Mouse (Mus musculus) forebrain, embryonic 13.5 days (tissue): ENCODE data around the gene C530025M09Rik. TPM values are rescaled to one million over a fixed set of nuclear protein-coding genes. Genes with fewer than 3 reads are reported as not detected.

Source experiments
- ATAC-seq: fragments of 200-750 bp; cut with Nextera tagmentation; 2 replicates; pipeline ENCODE4 v1.8.0; 2017
- H3K27ac ChIP-seq: fragments of 300-500 bp; sonication (generic); 2 replicates; pipeline ENCODE4 v1.5.1; 2015; ENCODE audit warnings: inconsistent platforms, mild to moderate bottlenecking, moderate library complexity
- H3K27me3 ChIP-seq: fragments of 300-500 bp; sonication (generic); 2 replicates; pipeline ENCODE4 v1.6.1; 2015; ENCODE audit warnings: mild to moderate bottlenecking, inconsistent platforms
- H3K36me3 ChIP-seq: fragments of 300-500 bp; sonication (generic); 2 replicates; pipeline ENCODE4 v1.6.1; 2015; ENCODE audit warnings: mild to moderate bottlenecking, inconsistent platforms; ENCODE audit not compliant: poor library complexity, severe bottlenecking
- H3K4me1 ChIP-seq: fragments of 300-500 bp; sonication (generic); 2 replicates; pipeline ENCODE4 v1.6.1; 2015; ENCODE audit warnings: inconsistent platforms
- H3K4me2 ChIP-seq: fragments of 300-500 bp; sonication (generic); 2 replicates; pipeline ENCODE4 v1.6.1; 2015; ENCODE audit warnings: inconsistent platforms, mild to moderate bottlenecking, moderate library complexity
- H3K4me3 ChIP-seq: fragments of 300-500 bp; sonication (generic); 2 replicates; pipeline ENCODE4 v1.5.1; 2015; ENCODE audit warnings: mild to moderate bottlenecking, inconsistent platforms
- H3K9ac ChIP-seq: fragments of 300-500 bp; sonication (generic); 2 replicates; pipeline ENCODE4 v1.6.1; 2015; ENCODE audit warnings: mild to moderate bottlenecking, inconsistent platforms
- H3K9me3 ChIP-seq: fragments of 300-500 bp; sonication (generic); replicated peaks from 2 replicates; pipeline ENCODE4 v1.6.1; 2016; ENCODE audit warnings: inconsistent platforms
- WGBS: fragments of 180-500 bp; shearing (Covaris S2); methylation state at CpG from one replicate; pipeline ENCODE4 v1.1.7; 2015; 5-methylcytosine and 5-hydroxymethylcytosine counted together
- polyA plus RNA-seq: library from polyadenylated mRNA; unstranded; fragments of >200 nt; fragmentation: Nextera tagmentation; extraction: Ambion mirVana; gene quantifications from 2 replicates; pipeline ENCODE4 v1.2.1, GENCODE M21; 2015

The C530025M09Rik gene
- polyA plus RNA-seq, 1 experiment from 2014 or later, result 0.75 TPM

DNA sequence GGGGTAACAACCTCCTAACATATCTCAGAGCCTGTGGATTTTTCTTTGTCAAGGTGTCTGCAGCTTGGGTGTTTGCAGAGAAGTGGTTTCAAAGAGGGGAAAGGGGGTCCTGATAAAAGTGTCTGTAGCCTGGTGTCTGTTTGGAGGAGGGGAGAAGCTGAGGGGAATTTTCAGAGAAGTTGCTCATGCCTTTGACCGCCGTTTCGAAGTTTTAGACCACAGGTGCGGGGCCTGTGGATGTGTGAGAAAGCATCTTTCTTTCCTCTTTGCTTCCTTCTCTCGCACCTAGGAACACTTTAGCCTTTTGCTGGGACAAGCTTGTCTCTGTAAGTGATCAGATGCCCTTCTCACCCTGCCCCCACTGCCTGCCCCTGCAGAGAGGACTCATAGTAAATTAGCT lies 1.3 kb upstream of the C530025M09Rik start:
- Histone ChIP-seq H3K27ac (no peak overlapping the region), H3K4me3 (peak overlapping the region; percentile 65), H3K36me3 (no peaks in the 10 kb centered on the region), H3K9ac (no peak overlapping the region), H3K9me3 (no peaks in the 10 kb centered on the region), H3K4me1 (peaks cover 22% of the 10 kb centered on the region), H3K27me3 (peaks cover 45% of the 10 kb centered on the region), H3K4me2 (peak overlapping the region; percentile 97)
- no peak for ATAC-seq
- WGBS, result 10% methylated on average over 5 of the region's 5 CpGs

GRCm38 (mm10) chr2:149831459-149832245 lies 639 bp upstream of the C530025M09Rik start:
- Histone ChIP-seq H3K4me1 (peaks cover 22% of the 10 kb centered on the region), H3K36me3 (no peaks in the 10 kb centered on the region), H3K4me3 (peak overlapping the region; percentile 65), H3K9ac (peak overlapping the region; percentile 74), H3K27me3 (peaks cover 45% of the 10 kb centered on the region), H3K9me3 (no peaks in the 10 kb centered on the region), H3K4me2 (peak overlapping the region; percentile 97), H3K27ac (no peak overlapping the region)
- under 1% methylated on average over 29 of the region's 29 CpGs for WGBS
- ATAC-seq, result peak; percentile 12; the same call in 1 of the 2 replicates

- ATAC-seq, result no peak
- no peak overlapping the region for H3K27ac ChIP-seq
Measured at GRCm38 (mm10) chr2:149829955-149830535, 968 bp downstream of the C530025M09Rik start.

DNA sequence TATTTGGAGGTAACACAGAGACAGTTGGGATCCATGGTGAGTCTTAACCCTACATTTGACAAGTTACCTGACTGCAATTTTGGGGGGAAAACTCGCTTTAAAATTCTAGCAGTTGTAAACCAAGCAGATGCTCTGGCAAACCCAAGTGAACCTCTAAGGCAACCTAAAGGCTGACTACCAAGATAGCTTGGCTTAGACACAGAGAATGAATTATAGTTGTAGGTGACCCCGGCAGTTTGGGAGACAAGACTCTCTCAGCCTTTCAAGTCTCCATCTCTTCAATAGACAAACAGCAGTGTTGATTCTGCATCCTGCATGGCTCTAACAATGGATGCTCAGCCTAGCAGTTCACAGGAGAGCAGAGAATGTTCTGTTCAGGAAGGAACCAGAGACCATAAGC lies 2.1 kb downstream of the C530025M09Rik start, which contains the start of gene Syndig1:
Gene Syndig1, plus strand, starts transcription at position 301 of the 400 bp plus-strand sequence.
- H3K27ac ChIP-seq, result no peak within 1 kb of the TSS
- no peak for ATAC-seq
- H3K9ac ChIP-seq, result peak within 1 kb of the TSS; percentile 74; the same call in 1 of the 2 replicates
- H3K36me3 ChIP-seq, result no peaks in the 10 kb centered on the region
- no peaks in the 10 kb centered on the region for H3K9me3 ChIP-seq
- peak within 1 kb of the TSS; percentile 65 for H3K4me3 ChIP-seq
- peaks cover 43% of the 10 kb centered on the region for H3K27me3 ChIP-seq
- 87% methylated on average over 2 of the region's 2 CpGs for WGBS
- peak within 1 kb of the TSS; percentile 97 for H3K4me2 ChIP-seq
- peaks cover 22% of the 10 kb centered on the region for H3K4me1 ChIP-seq

More at GRCm38 (mm10) chr2:149829955-149830535, 968 bp downstream of the C530025M09Rik start:
- Histone ChIP-seq H3K4me2 (peak overlapping the region; percentile 97), H3K4me1 (peaks cover 22% of the 10 kb centered on the region), H3K27me3 (peaks cover 45% of the 10 kb centered on the region), H3K9ac (peak overlapping the region; percentile 74), H3K36me3 (no peaks in the 10 kb centered on the region), H3K9me3 (no peaks in the 10 kb centered on the region), H3K4me3 (peak overlapping the region; percentile 65)
- 2% methylated on average over 26 of the region's 26 CpGs for WGBS

DNA sequence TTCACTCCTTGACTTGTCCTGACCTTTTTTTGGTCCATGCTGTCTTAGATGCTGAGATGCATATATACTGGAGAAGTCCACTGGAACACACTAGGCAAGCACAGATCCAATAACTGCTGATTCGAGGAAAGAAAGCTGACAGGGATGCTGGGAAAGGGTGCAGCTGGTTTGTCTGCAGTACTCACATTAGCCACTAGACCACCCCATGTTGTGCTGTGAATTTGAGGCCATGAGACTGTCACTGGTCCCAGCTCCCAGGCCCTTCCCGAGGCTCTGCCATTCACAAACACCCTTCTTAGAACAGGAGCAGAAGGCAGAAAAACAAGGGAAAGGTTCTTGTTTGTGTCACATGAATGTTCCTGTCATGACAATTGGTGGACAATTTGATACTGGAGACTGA lies 10.8 kb downstream of the C530025M09Rik start:
- ATAC-seq, result no peak
- Histone ChIP-seq H3K4me2 (no peak overlapping the region), H3K9ac (no peak overlapping the region), H3K27me3 (no peaks in the 10 kb centered on the region), H3K9me3 (no peaks in the 10 kb centered on the region), H3K4me1 (no peaks in the 10 kb centered on the region), H3K27ac (no peak overlapping the region), H3K36me3 (no peaks in the 10 kb centered on the region), H3K4me3 (no peak overlapping the region)
- 26% methylated on average over 2 of the region's 2 CpGs for WGBS

DNA sequence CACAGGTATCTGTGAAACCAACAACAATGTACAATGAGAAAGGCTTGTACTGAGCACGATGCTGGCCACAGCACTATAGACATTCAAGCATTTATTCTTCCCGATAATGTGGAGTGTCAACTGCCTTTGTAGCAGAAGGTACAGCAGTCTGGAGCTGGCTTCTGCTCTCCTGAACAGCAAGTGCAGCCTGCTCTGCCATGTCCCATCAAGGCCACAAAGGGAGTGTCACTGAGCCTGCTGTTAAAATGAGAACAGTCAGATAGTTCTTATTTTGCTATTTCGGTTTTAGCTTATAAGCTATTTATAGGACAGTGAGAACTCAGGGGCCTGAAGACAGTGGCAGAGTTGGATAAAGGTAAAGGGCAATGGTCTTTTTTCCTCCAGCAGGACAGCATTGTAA lies 11.3 kb downstream of the C530025M09Rik start:
- Histone ChIP-seq H3K9ac (no peak overlapping the region), H3K4me3 (no peak overlapping the region), H3K27ac (no peak overlapping the region), H3K36me3 (no peaks in the 10 kb centered on the region), H3K9me3 (no peaks in the 10 kb centered on the region), H3K27me3 (no peaks in the 10 kb centered on the region), H3K4me1 (no peaks in the 10 kb centered on the region), H3K4me2 (no peak overlapping the region)
- WGBS, result 91% methylated on average over 3 of the region's 3 CpGs
- no peak for ATAC-seq

GRCm38 (mm10) chr2:149818395-149818794 lies 12.6 kb downstream of the C530025M09Rik start:
- Histone ChIP-seq H3K4me1 (no peaks in the 10 kb centered on the region), H3K27me3 (no peaks in the 10 kb centered on the region), H3K4me3 (no peak overlapping the region), H3K4me2 (no peak overlapping the region), H3K27ac (no peak overlapping the region), H3K9me3 (no peaks in the 10 kb centered on the region), H3K36me3 (no peaks in the 10 kb centered on the region), H3K9ac (no peak overlapping the region)
- ATAC-seq, result no peak
- WGBS, result 75% methylated on average over 3 of the region's 3 CpGs

GRCm38 (mm10) chr2:149812899-149813298 lies 18.1 kb downstream of the C530025M09Rik start:
- H3K4me3 ChIP-seq, result no peak overlapping the region
- ATAC-seq, result no peak
- H3K9me3 ChIP-seq, result no peaks in the 10 kb centered on the region
- H3K9ac ChIP-seq, result no peak overlapping the region
- H3K27ac ChIP-seq, result no peak overlapping the region
- no peaks in the 10 kb centered on the region for H3K27me3 ChIP-seq
- no peak overlapping the region for H3K4me2 ChIP-seq
- H3K4me1 ChIP-seq, result no peaks in the 10 kb centered on the region
- 81% methylated on average over 2 of the region's 2 CpGs for WGBS
- H3K36me3 ChIP-seq, result no peaks in the 10 kb centered on the region

DNA sequence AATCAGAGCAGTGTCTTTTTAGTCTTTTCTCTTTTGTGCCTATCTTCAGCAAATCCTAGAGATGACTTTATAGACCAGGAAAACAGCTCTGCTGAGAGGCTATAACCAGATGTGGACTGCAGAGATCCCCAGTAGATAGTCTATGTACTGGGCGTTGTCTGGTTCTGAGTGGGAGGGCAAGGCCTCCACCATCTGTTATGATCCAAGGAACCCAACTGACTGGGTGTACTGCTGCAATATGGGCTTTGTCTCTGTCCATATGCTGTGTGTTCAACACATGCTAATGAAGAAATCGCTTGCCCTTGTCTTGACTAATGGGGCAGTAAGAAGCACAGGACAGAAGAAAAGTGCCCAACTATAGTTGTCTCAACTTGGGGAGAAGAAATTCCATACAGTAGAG lies 25.8 kb downstream of the C530025M09Rik start:
- 88% methylated on average over 2 of the region's 2 CpGs for WGBS
- H3K27ac ChIP-seq, result no peak overlapping the region
- ATAC-seq, result no peak

GRCm38 (mm10) chr2:149804599-149805140 lies 26.3 kb downstream of the C530025M09Rik start:
- no peaks in the 10 kb centered on the region for H3K36me3 ChIP-seq
- H3K9me3 ChIP-seq, result no peaks in the 10 kb centered on the region
- no peak overlapping the region for H3K4me2 ChIP-seq
- ATAC-seq, result no peak
- H3K4me1 ChIP-seq, result no peaks in the 10 kb centered on the region
- no peak overlapping the region for H3K27ac ChIP-seq
- H3K4me3 ChIP-seq, result no peak overlapping the region
- H3K27me3 ChIP-seq, result no peaks in the 10 kb centered on the region
- 92% methylated on average over 3 of the region's 3 CpGs for WGBS
- no peak overlapping the region for H3K9ac ChIP-seq

More for the DNA sequence above, 25.8 kb downstream of the C530025M09Rik start:
- H3K36me3 ChIP-seq, result no peaks in the 10 kb centered on the region
- H3K9me3 ChIP-seq, result no peaks in the 10 kb centered on the region
- H3K9ac ChIP-seq, result no peak overlapping the region
- no peaks in the 10 kb centered on the region for H3K27me3 ChIP-seq
- no peak overlapping the region for H3K4me3 ChIP-seq
- H3K4me2 ChIP-seq, result no peak overlapping the region
- H3K4me1 ChIP-seq, result no peaks in the 10 kb centered on the region

DNA sequence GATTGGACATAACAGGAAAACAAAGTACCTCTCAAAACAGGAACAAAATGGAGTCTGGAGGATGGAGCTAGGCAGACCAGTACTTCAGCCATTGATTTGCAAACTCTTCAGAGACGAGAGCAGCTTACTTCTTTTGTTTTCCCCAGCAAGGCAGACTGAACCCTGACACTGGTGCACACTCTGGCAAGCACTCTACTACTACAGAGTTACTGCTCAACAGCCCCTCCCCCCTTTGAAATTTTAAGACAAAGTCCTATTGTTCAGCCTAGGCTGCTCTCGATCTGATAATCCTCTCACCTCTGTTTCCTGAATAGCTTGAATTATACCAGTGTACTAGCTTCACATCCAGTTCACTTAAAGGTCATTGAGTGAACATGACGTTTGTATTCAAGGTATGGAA lies 32.4 kb downstream of the C530025M09Rik start:
- Histone ChIP-seq H3K27me3 (no peaks in the 10 kb centered on the region), H3K36me3 (no peaks in the 10 kb centered on the region), H3K9ac (no peak overlapping the region), H3K4me1 (peaks cover 4% of the 10 kb centered on the region; the same call in 1 of the 2 replicates), H3K4me3 (no peak overlapping the region), H3K27ac (no peak overlapping the region), H3K9me3 (no peaks in the 10 kb centered on the region), H3K4me2 (no peak overlapping the region)
- WGBS, result 2% methylated on average over 3 of the region's 3 CpGs
- peak; percentile 75 for ATAC-seq
